Mouse (Mus musculus) layer of hippocampus, adult 18-20 months (tissue): ENCODE measurements around the gene Sh3glb1. TPM values are rescaled to one million over a fixed set of nuclear protein-coding genes. Genes with fewer than 3 reads are reported as not detected.
A peak's percentile ranks its signal among the peaks of the same experiment; 100 is the strongest.
"Not testable (repeated sequence)": the region's sequence is repeated elsewhere in the genome, so short reads cannot be mapped to it uniquely, and the experiment has no call there.

ENCODE experiments used
- DNase-seq, 2 experiments: peaks; one replicate each; pipeline ENCODE4 v3.0.0; 2022; ENCODE audit warnings: low spot score in 2 of 2
- long read RNA-seq: library from polyadenylated mRNA; stranded (forward); transcript quantifications from one replicate; pipeline ENCODE4 v2.0.0, GENCODE M21; 2021
- total RNA-seq, 2 experiments: library from RNA; stranded (reverse); gene quantifications; 2 replicates each; pipeline ENCODE4 v1.2.3; 2021

Gene Sh3glb1
- 10 to 100 TPM; 53.0 to 54.0 TPM for total RNA-seq
- long read RNA-seq, full-length matches to known transcripts: 28 of 35 reads
- long read RNA-seq, partial matches to known transcripts: 0 of 35 reads
- long read RNA-seq, other reads (novel, unspliced or antisense): 7 of 35 reads

GRCm38 (mm10) chr3:144719901-144720747 is at the start of gene Sh3glb1:
Sh3glb1 (minus strand) TSS chr3:144720335.
- peak; percentile 94 to 98 for DNase-seq

DNA sequence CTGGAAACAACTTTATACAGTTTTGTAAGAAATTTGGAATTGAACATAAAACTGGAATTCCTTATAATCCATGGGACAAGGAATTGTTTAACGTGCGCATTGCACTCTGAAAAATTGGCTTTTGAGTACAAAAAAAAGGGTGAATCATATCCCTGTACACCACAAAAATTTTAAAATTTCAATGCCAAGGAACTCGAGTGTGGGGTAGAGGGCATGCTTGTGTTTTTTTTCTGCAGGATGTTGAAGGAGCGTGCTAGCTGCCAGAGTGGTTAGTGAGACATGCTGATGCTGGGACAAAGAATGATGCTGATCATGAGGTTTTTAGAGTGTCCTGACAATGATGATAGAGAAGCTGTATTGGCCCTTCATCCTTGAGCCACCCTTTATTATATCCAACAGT is 45.0 kb upstream of the Sh3glb1 start:
- no peak for DNase-seq

DNA sequence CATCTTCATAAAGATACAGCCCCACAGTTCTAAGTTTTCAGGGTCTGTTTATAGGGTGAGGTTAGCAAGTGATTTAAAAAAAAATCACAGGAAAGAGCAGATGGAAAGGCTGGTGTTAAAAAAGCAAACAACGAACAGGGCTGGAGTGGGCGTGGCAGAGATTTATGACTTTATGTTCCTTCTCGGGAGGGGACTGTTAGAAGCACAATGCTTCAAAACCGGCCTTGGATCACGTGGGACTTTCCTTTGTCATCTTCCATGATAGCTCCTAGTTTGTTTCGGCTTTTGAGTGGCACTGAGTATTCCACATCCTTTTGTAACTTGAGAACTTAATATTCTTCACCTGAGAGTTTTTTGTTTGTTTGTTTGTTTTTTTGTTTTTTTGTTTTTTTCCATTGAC is 41.3 kb upstream of the Sh3glb1 start:
- DNase-seq: no peak

- DNase-seq: no peak
Measured at GRCm38 (mm10) chr3:144760592-144761309, 40.6 kb upstream of the Sh3glb1 start, which contains the start of gene Clca3a1. Clca3a1 (minus strand) TSS chr3:144760977.

GRCm38 (mm10) chr3:144759719-144760118 is 39.6 kb upstream of the Sh3glb1 start:
- DNase-seq: no peak

GRCm38 (mm10) chr3:144756103-144756502 is 36.0 kb upstream of the Sh3glb1 start:
- DNase-seq: not testable (repeated sequence)

DNA sequence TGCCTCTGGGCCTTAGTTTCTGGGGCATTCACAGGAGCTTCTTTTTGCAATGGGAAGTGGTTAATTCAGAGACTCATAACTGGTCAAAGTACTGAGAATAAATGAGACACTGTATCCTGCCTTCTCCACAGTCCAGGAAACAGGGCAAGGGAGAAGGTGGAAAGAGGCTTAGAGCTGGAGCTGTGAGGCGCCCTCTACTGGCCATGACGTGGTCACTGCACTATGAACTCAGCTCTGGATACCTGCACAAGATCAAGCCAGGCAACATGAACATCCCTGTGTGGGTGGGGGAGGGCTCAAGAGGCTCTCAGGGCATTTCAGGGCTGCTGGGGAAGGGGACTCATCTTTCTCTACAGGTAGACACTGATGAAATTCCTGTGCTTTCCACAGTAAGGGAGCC is 33.0 kb upstream of the Sh3glb1 start:
- DNase-seq: no peak

DNA sequence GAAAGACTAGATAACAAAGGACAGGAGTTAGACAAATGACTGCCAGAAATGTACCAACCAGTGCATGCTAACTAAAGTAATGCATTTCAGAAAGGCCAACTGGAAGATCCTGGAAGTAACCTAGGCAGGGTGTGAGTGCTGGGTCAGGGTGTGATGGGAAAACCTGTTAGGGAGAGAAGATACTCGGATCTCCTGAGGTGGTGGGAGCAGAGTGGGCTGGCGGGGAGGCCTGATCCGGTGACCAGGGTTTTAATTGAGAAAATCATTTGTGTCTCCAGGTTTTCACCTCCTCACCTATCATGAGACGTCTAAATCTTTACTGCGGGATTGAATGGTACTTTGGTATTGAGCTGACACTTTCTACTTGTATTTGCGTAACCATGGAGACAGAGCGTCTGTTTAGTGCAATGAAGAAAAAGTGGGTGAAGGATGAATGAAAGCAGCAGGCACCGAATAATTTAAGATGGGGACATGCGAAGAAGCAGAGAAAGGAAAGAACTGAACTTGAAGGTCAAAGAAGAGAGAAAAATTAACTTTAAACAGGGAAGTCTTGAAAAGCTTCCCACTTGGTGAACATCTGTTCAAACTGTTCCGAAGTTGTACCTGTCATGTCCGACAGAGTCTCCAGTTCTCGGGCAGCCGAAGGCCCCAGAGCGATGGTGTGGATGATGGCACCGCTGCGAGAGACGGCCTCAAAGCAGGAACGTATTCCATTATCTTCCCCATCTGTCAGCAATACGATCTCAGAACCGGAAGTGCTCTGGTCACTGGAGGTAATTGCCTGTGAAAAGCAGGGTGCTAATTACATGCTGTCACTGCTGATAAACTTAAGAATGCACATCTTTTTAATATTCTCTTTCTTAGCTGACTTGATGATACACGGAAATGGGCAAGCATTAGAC is 29.2 kb upstream of the Sh3glb1 start:
- peak in 1 of 2 experiments; percentile 29 for DNase-seq

GRCm38 (mm10) chr3:144747706-144748105 is 27.6 kb upstream of the Sh3glb1 start:
- DNase-seq: not testable (repeated sequence)

- not testable (repeated sequence) for DNase-seq
Measured at GRCm38 (mm10) chr3:144738396-144738795, 18.3 kb upstream of the Sh3glb1 start.

GRCm38 (mm10) chr3:144736831-144737230 is 16.7 kb upstream of the Sh3glb1 start:
- peak in 1 of 2 experiments; percentile 52 for DNase-seq

- DNase-seq: peak in 1 of 2 experiments; percentile 75
Measured at GRCm38 (mm10) chr3:144723455-144723854, 3.3 kb upstream of the Sh3glb1 start.

DNA sequence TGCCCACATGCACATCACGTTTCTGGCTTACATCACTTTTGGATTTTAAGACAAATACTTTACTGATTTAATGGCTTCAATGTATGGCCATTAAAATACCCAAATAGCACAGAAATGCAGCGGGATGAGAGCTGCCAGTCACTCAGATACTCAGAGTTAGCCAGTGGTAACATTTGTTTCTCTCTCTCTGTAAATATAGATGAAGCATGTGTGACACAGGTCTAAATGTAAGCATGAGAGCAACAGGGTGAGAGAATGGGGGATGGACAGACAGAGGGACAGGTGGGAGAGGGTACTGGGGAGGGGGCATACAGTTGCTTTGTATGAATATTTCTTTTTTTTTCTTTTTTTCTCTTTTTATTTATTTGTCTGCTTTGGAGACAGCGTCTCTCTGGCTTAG is 2.4 kb upstream of the Sh3glb1 start:
- DNase-seq: not testable (repeated sequence)

DNA sequence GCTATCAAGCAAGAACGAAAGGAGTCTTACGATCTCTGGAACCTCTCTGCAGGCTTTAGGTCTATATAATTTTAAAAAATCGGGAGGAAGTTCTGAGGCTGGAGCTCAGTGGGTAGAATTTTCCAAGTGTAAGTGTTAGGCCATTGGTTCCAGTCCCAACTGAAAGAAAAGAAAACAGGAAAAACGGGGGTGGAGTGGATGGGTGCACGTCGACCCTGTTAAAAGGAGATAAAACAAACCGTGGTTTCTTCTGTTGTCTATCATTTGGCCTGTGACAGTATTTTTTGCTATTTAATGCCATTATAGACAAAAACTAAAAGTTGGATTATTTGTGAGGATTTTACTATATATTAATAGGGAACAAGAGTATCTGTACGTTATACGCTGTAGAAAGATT is 1.7 kb upstream of the Sh3glb1 start:
- no peak for DNase-seq

- no peak for DNase-seq
Measured at GRCm38 (mm10) chr3:144721077-144721859, 1.1 kb upstream of the Sh3glb1 start.

- DNase-seq: peak; percentile 42 to 74
Measured at GRCm38 (mm10) chr3:144719088-144719900, 841 bp downstream of the Sh3glb1 start.

- no peak for DNase-seq
Measured at GRCm38 (mm10) chr3:144718706-144719087, 1.4 kb downstream of the Sh3glb1 start.

DNA sequence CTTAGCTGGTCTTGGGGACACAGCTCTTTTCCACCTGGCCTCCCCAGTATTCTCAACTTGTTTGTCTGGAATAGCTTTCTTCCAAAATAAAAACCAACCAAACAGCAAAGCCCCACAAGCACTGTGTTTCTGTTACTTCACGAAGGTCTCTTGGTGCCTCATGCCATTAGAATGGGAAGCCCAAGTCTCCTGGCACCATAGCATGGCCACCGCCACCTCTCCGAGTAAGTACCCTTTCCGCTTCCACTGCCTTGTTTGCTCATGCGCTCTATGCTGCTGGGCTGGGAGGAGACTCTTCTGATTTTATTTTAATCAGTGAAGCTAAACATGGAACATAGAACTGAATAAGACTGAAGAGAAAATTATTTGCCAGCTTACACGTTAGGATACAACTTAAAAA is 2.3 kb downstream of the Sh3glb1 start:
- DNase-seq: no peak

DNA sequence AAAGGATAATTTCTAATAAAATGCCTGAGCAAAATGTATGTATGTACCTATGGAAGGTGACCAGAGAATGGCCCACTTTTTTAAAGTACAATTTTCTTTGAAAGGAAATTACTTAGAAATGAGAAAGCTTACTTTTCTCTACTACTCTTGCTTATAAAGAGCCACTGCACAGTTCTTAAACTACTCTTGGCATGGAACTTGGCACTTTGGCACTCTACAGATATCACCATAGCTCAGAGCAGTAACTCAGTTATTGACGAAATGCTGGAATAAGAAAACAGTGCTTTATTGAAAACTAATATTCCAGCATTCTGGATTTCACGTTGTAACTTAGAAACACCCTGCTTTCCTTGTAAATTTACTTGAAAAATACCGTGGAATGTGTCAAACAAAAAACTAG is 3.0 kb downstream of the Sh3glb1 start:
- DNase-seq: no peak
